Mouse (Mus musculus) forebrain, embryonic 11.5 days (tissue): ENCODE results near the gene Psd. TPM values are rescaled to one million over a fixed set of nuclear protein-coding genes. Genes with fewer than 3 reads are reported as not detected.

Experiments
- ATAC-seq: fragments of 200-750 bp; cut with Nextera tagmentation; replicated peaks from 2 replicates; pipeline ENCODE4 v1.8.0; 2017; ENCODE audit warnings: moderate TSS enrichment; ENCODE audit not compliant: low FRiP score
- DNase-seq: peaks from one replicate; pipeline ENCODE4 v3.0.0-alpha.2; 2017; ENCODE audit warnings: low spot score
- H3K27ac ChIP-seq: fragments of 300-500 bp; sonication (generic); 2 replicates; pipeline ENCODE4 v1.5.1; 2014; ENCODE audit warnings: low read depth, low read length
- H3K27me3 ChIP-seq: fragments of 300-500 bp; sonication (generic); 2 replicates; pipeline ENCODE4 v1.6.1; 2014; ENCODE audit warnings: mild to moderate bottlenecking, low read length, mixed read lengths; ENCODE audit not compliant: control insufficient read depth, insufficient read depth
- H3K36me3 ChIP-seq: fragments of 300-500 bp; sonication (generic); 2 replicates; pipeline ENCODE4 v1.6.1; 2014; ENCODE audit warnings: mild to moderate bottlenecking, low read length, moderate library complexity, mixed read lengths; ENCODE audit not compliant: control insufficient read depth, insufficient read depth
- H3K4me1 ChIP-seq: fragments of 300-500 bp; sonication (generic); replicated peaks from 2 replicates; pipeline ENCODE4 v1.6.1; 2014; ENCODE audit warnings: low read length, mixed read lengths; ENCODE audit not compliant: control insufficient read depth, insufficient read depth
- H3K4me2 ChIP-seq: fragments of 300-500 bp; sonication (generic); 2 replicates; pipeline ENCODE4 v1.6.1; 2014; ENCODE audit warnings: low read depth, mild to moderate bottlenecking, low read length, moderate library complexity, mixed read lengths; ENCODE audit not compliant: severe bottlenecking
- H3K4me3 ChIP-seq: fragments of 300-500 bp; sonication (generic); 2 replicates; pipeline ENCODE4 v1.5.1; 2014; ENCODE audit warnings: low read depth, low read length
- H3K9ac ChIP-seq: fragments of 300-500 bp; sonication (generic); 2 replicates; pipeline ENCODE4 v1.6.1; 2014; ENCODE audit warnings: low read length
- H3K9me3 ChIP-seq: fragments of 300-500 bp; sonication (generic); 2 replicates; pipeline ENCODE4 v1.6.1; 2016; ENCODE audit warnings: low read length, mixed read lengths; ENCODE audit not compliant: control insufficient read depth
- WGBS: fragments of 180-500 bp; shearing (Covaris S2); extraction: QIAGEN DNeasy Blood & Tissue Kit; methylation state at CpG from one replicate; pipeline ENCODE4 v1.1.7; 2014; 5-methylcytosine and 5-hydroxymethylcytosine counted together
- polyA plus RNA-seq: library from polyadenylated mRNA; unstranded; fragments of >200 nt; fragmentation: Nextera tagmentation; extraction: Ambion mirVana; gene quantifications from 2 replicates; pipeline ENCODE4 v1.2.1, GENCODE M21; 2014

Gene Psd
- polyA plus RNA-seq, 1 experiment from 2014 or later, result 10.7 TPM

DNA sequence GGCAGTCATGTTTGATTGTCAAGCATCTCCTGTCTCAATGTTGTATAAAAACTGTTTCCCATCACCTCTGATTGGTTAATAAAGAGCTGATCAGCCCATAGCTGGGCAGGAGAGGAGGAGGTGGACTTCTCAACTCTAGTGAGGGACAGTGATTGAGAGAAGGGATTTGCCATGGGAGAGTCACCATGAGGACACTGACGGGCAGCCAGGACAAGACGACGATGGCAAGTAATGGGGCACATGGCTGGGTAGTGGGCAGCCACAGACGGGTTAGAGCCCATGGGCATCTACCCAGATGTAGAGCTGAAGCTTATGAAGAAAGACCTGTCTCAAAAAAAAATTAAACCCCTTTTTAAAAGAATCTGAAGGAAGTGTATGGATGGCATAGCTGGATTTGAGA is 24.4 kb downstream of the Psd start:
- peaks cover 12% of the 10 kb centered on the region for H3K27me3 ChIP-seq
- no peak overlapping the region for H3K4me2 ChIP-seq
- DNase-seq (no peak), ATAC-seq (no peak)
- 93% methylated on average over 4 of the region's 4 CpGs for WGBS
- H3K36me3 ChIP-seq, result no peaks in the 10 kb centered on the region
- H3K4me3 ChIP-seq, result no peak overlapping the region
- H3K4me1 ChIP-seq, result peaks cover 7% of the 10 kb centered on the region
- H3K9ac ChIP-seq, result no peak overlapping the region
- H3K9me3 ChIP-seq, result no peaks in the 10 kb centered on the region
- H3K27ac ChIP-seq, result no peak overlapping the region

- H3K4me1 ChIP-seq, result peaks cover 7% of the 10 kb centered on the region
- H3K4me3 ChIP-seq, result no peak overlapping the region
- WGBS, result 40% methylated on average over 8 of the region's 8 CpGs
- H3K4me2 ChIP-seq, result no peak overlapping the region
- no peak for DNase-seq
- H3K9ac ChIP-seq, result no peak overlapping the region
- H3K27ac ChIP-seq, result no peak overlapping the region
- ATAC-seq, result no peak
- no peaks in the 10 kb centered on the region for H3K27me3 ChIP-seq
- H3K36me3 ChIP-seq, result no peaks in the 10 kb centered on the region
- no peaks in the 10 kb centered on the region for H3K9me3 ChIP-seq
These were observed 26.5 kb downstream of the Psd start for GRCm38 (mm10) chr19:46300294-46301045.

- Histone ChIP-seq H3K27me3 (no peaks in the 10 kb centered on the region), H3K4me2 (no peak overlapping the region), H3K36me3 (no peaks in the 10 kb centered on the region), H3K27ac (no peak overlapping the region), H3K4me3 (no peak overlapping the region), H3K9me3 (no peaks in the 10 kb centered on the region), H3K4me1 (no peaks in the 10 kb centered on the region), H3K9ac (no peak overlapping the region)
- WGBS, result 77% methylated on average over 4 of the region's 4 CpGs
- ATAC-seq (no peak), DNase-seq (no peak)
These were observed 30.0 kb downstream of the Psd start for GRCm38 (mm10) chr19:46296938-46297337.

DNA sequence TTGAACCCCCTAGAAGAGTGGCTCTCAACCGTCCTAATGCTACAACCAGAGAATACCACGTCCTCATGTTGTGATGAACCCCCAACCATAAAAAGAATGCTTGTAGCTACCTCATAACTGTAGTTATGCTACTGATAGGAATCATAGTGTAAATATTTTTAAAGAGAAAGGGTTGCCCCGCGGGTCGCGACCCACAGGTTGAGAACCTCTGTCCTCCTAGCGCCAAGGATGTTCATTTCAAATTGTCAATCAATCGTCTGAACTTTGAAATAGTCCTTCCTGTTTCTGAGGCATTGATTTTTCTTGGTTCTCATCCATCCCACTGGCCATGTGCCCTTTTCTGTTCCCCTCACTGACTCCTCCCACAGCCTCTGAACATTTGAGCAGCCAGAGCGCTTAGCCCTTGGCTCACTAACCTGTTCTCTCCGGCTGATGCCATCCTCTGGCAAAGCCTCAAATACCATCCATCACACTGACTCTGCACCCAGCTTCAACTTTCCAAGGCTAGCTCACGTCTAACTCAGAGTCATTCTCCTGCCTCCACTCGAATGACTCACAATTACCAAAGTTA is 36.3 kb downstream of the Psd start:
- Histone ChIP-seq H3K9me3 (no peaks in the 10 kb centered on the region), H3K36me3 (no peaks in the 10 kb centered on the region; the same call in 1 of the 2 replicates), H3K4me2 (no peak overlapping the region), H3K9ac (no peak overlapping the region), H3K4me3 (no peak overlapping the region), H3K27me3 (no peaks in the 10 kb centered on the region), H3K27ac (no peak overlapping the region), H3K4me1 (no peaks in the 10 kb centered on the region)
- 71% methylated on average over 12 of the region's 12 CpGs for WGBS
- DNase-seq (no peak), ATAC-seq (no peak)

DNA sequence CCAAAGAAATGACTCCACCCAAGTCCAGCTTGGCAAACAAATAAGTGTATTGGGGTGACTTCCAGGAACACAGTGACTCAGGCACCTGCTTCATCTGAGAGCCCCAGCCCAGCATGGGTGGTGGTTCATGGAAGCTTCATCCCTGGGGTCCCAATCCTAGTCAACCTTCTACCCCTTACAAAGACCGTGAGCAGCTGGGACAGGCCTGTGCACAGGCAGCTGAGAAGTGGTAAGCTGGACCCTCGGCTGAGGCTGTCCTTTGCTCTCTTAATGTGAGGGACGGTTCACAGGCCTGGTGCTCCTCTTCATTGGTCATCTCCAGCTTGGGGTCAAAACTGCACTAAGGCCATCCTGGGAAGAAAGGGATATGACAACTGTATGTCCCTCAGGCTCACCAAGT is 39.4 kb downstream of the Psd start:
- no peak overlapping the region for H3K4me3 ChIP-seq
- H3K4me1 ChIP-seq, result no peaks in the 10 kb centered on the region
- H3K9me3 ChIP-seq, result no peaks in the 10 kb centered on the region
- WGBS, result 91% methylated on average over 3 of the region's 3 CpGs
- DNase-seq, result no peak
- H3K4me2 ChIP-seq, result no peak overlapping the region
- peaks cover 13% of the 10 kb centered on the region; the same call in 1 of the 2 replicates for H3K36me3 ChIP-seq
- no peaks in the 10 kb centered on the region for H3K27me3 ChIP-seq
- H3K27ac ChIP-seq, result no peak overlapping the region
- ATAC-seq, result no peak
- H3K9ac ChIP-seq, result no peak overlapping the region

GRCm38 (mm10) chr19:46286926-46287325 is 40.0 kb downstream of the Psd start:
- no peaks in the 10 kb centered on the region for H3K4me1 ChIP-seq
- H3K36me3 ChIP-seq, result peaks cover 13% of the 10 kb centered on the region; the same call in 1 of the 2 replicates
- DNase-seq (no peak), ATAC-seq (no peak)
- no peak overlapping the region for H3K4me3 ChIP-seq
- WGBS, result 96% methylated on average over 3 of the region's 3 CpGs
- H3K4me2 ChIP-seq, result no peak overlapping the region
- H3K27me3 ChIP-seq, result no peaks in the 10 kb centered on the region
- no peak overlapping the region for H3K9ac ChIP-seq
- H3K27ac ChIP-seq, result no peak overlapping the region
- H3K9me3 ChIP-seq, result no peaks in the 10 kb centered on the region

DNA sequence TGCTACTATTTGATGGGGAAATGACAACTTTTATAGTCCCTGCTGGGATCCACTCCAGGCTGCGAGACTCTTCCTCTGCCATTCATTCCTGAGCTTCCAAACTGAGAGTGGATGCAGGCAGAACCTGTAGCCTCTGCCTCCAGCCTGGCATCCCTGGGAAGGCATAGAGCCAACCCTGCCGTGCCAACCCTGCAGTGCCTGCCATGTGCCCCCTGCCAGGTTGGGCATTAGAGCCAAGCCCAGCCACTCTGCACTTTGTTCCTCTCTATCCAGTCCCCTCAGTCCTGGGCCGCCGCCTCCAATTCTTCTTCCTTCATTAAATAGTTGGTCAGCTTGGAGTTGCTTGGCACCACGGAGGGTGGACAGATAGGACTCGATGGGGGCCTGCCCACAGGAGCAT is 40.9 kb downstream of the Psd start:
- H3K36me3 ChIP-seq, result peaks cover 16% of the 10 kb centered on the region; the same call in 1 of the 2 replicates
- WGBS, result 93% methylated on average over 6 of the region's 6 CpGs
- ATAC-seq, result no peak
- no peaks in the 10 kb centered on the region for H3K9me3 ChIP-seq
- no peaks in the 10 kb centered on the region for H3K27me3 ChIP-seq
- no peak overlapping the region for H3K4me2 ChIP-seq
- no peak overlapping the region for H3K9ac ChIP-seq
- no peaks in the 10 kb centered on the region for H3K4me1 ChIP-seq
- DNase-seq, result no peak
- H3K4me3 ChIP-seq, result no peak overlapping the region
- H3K27ac ChIP-seq, result no peak overlapping the region

DNA sequence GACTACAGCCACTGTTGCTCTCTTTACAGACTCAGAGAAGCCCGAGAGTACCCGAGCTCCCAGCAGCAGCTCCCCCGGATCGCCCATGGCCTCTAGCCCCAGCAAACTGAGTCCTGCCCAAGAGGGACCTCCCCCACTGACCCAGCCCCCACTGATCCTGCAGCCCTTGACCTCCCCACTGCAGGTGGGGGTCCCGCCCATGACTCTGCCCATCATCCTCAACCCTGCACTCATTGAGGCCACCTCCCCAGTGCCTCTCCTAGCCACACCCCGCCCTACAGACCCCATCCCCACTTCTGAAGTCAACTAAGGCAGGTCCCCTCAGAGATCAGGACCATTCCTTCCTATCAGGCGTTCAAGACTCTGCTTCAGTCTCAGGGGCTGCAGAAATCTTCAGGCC is 41.3 kb downstream of the Psd start:
- Histone ChIP-seq H3K27ac (no peak overlapping the region), H3K9me3 (no peaks in the 10 kb centered on the region), H3K4me2 (no peak overlapping the region), H3K9ac (no peak overlapping the region), H3K36me3 (peaks cover 16% of the 10 kb centered on the region; the same call in 1 of the 2 replicates), H3K4me3 (no peak overlapping the region), H3K4me1 (no peaks in the 10 kb centered on the region), H3K27me3 (no peaks in the 10 kb centered on the region)
- DNase-seq, result no peak
- WGBS, result 86% methylated on average over 7 of the region's 7 CpGs
- ATAC-seq, result no peak

- no peaks in the 10 kb centered on the region for H3K9me3 ChIP-seq
- DNase-seq (no peak), ATAC-seq (no peak)
- no peak overlapping the region for H3K27ac ChIP-seq
- H3K4me1 ChIP-seq, result no peaks in the 10 kb centered on the region
- no peak overlapping the region for H3K4me2 ChIP-seq
- H3K27me3 ChIP-seq, result no peaks in the 10 kb centered on the region
- peaks cover 16% of the 10 kb centered on the region; the same call in 1 of the 2 replicates for H3K36me3 ChIP-seq
- 92% methylated on average over 4 of the region's 4 CpGs for WGBS
- no peak overlapping the region for H3K4me3 ChIP-seq
- no peak overlapping the region for H3K9ac ChIP-seq
These were observed 42.3 kb downstream of the Psd start for GRCm38 (mm10) chr19:46284686-46285085.
